Mouse (Mus musculus): ENCODE measurements around the gene Ppp2r5c.

The Ppp2r5c gene

GRCm38 (mm10) chr12:110438367-110438973, 8.4 kb upstream of the Ppp2r5c start:
- intact Hi-C loops (cut with DNase I) = no loop called here

DNA sequence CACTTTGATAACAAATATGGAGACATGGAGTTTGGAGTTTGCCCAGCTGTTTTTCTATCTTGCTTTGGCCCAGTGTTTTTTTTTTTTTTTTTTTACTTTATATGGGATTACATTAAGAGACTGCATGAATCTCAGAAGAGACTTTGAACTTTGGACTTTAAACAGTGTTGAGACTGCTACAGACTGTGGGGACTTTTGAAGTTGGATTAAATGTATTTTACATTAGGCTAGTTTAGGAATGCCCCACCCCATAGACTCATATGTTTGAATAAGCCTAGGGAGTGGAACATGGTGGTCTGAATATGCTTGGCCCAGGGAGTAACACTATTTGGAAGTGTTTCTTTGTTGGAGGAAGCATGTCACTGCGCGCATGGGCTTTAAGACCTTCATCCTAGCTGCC, 4.7 kb upstream of the Ppp2r5c start:
- intact Hi-C loops (cut with DNase I) = loop anchor here (10.0 kb wide), 1 partner anchor 403 kb away; the partner anchor contains the start of gene Mok

DNA sequence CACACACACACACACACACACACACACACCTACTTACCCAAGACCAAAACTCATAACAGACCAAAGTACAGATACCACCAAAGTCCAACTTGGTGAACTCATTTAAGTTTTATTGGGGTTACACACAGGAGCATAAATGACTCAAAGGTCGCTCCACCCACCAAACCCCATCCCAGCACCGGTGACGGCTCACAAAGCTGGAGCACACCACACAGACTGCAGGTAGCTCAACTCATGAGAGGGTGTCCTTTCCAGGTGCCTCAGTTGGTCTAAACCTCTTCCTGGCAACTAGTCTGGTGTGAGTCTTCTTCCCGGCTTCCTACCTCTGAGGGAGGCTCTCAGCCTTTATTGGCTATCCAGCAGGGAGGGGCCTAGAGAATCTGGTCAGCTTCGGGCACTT, 2.4 kb upstream of the Ppp2r5c start:
- intact Hi-C loops (cut with DNase I) = loop anchor here (10.0 kb wide), 1 partner anchor 400 kb away; the partner anchor contains the start of gene Mok

GRCm38 (mm10) chr12:110445775-110446174, 1.1 kb upstream of the Ppp2r5c start:
- intact Hi-C loops (cut with DNase I) = loop anchor here (10.0 kb wide), 1 partner anchor 399 kb away; the partner anchor contains the start of gene Mok

GRCm38 (mm10) chr12:110447306-110447705, 386 bp downstream of the Ppp2r5c start:
- intact Hi-C loops (cut with DNase I) = loop anchor here (10.0 kb wide), 1 partner anchor 397 kb away; the partner anchor contains the start of gene Mok

- intact Hi-C loops (cut with DNase I) = loop anchor here (10.0 kb wide), 1 partner anchor 396 kb away; the partner anchor contains the start of gene Mok
These were observed 1.8 kb downstream of the Ppp2r5c start for GRCm38 (mm10) chr12:110448767-110449166.

- intact Hi-C loops (cut with DNase I) = loop anchor here (5.0 to 10.0 kb wide), 3 partner anchors 98 to 251 kb away; partner anchors contain the start of gene Hsp90aa1
These were observed 7.3 kb downstream of the Ppp2r5c start for GRCm38 (mm10) chr12:110454223-110454622.

- intact Hi-C loops (cut with DNase I) = loop anchor here (10.0 kb wide), 1 partner anchor 249 kb away; the partner anchor contains the start of gene Hsp90aa1
These were observed 9.1 kb downstream of the Ppp2r5c start for GRCm38 (mm10) chr12:110456024-110456423.

DNA sequence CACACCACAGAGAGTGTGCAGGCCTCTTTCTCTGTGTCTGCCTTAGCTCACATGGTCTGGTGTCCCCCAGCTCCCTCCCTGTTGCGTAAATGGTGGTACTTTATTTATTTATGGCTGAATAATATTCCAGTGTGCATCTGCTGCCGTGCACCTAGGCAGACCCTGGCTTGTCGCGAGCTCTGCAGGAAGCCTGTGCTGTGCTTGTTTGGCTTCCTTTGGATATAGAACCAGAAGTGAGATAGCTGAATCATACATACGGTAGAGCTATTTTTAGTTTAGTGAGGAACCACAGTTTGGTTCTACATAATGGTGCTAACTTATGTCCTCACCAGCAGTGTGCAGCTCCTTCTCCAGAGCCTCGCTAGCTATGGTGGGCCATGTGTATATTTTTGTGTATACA, 11.7 kb downstream of the Ppp2r5c start:
- intact Hi-C loops (cut with DNase I) = loop anchor here (10.0 kb wide), 1 partner anchor 246 kb away; the partner anchor contains the start of gene Hsp90aa1

DNA sequence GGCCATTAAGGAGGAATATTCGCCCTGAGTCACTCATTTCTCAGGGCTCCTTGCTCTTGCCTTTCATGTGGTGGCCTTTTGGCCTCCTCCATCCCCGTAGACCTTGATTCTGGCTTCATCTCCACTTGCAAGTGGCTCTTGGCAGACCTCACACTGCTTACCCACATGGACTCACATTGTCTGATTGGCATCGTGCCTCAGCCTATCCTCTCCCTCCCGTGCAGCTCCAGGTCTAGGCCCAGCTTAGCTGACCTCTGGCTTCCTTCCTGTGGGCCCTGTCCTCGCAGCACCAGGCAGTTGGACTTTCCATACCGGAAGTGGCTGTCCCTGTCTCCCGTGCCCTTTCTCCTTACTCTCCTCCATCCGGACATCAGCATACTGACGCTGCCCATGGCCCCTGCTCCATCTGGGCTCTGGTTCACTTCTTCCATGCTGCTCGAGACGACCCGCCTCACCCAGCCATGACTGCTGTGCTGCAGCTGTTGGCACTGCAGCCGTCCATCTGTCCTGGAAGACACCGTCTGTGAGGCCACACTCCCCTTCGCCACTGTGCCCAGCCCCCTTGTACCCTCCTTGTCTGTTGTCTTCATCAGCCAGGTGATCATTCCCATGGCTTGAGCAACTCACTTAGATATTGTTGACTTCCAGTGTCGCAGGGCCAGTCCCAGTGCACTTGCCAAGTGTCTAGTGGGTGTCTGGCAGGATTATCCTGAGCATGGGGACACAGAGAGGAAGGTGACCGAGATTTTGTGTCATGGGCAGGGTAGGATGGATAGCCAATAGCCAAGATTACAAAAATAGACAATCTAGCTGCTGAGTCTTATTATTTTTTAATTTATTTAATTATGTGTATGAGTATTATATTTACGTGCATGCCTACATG, 13.7 kb downstream of the Ppp2r5c start:
- intact Hi-C loops (cut with DNase I) = no loop called here

DNA sequence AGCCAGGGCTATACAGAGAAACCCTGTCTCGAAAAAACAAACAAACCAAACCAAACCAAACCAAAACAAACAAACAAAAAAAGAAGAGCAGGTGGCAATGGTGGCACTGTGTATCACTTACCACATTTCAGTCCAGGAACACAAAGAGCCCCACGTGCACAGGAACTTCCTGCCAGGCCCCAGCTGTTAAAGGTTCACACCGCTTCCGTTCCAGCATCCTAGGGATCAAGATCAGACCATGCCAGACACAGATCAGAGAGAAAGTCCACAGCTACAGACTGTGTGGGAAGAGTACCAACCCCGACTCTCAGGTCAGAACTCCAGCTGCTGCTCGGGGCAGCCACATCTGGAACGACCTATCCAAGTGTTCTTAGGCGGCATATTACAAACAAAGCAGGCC, 16.8 kb downstream of the Ppp2r5c start:
- intact Hi-C loops (cut with DNase I) = no loop called here

- intact Hi-C loops (cut with DNase I) = no loop called here
These were observed 24.5 kb downstream of the Ppp2r5c start for GRCm38 (mm10) chr12:110471426-110471825.

- intact Hi-C loops (cut with DNase I) = no loop called here
These were observed 25.3 kb downstream of the Ppp2r5c start for GRCm38 (mm10) chr12:110472247-110472646.

DNA sequence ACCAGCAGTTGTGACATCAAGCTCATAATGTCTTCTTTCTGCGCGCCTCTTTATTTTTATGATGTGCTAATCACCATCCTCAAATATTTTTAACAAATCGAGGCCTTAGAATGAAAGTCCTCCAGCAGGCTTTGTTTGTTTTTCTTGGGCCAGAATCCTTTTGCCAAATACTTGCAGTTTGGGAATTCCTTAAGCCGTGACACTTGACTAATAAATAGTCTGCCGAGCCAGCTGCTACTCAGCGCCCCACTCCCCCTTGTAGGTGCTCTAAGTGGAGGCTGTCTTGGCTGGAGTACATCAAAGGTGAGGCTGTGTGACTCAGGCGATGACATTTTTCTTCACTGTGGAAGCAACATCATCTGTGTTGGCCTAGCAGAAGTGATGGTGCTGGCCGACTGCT, 27.6 kb downstream of the Ppp2r5c start:
- intact Hi-C loops (cut with DNase I) = no loop called here

- intact Hi-C loops (cut with DNase I) = no loop called here
These were observed 29.6 kb downstream of the Ppp2r5c start for GRCm38 (mm10) chr12:110476561-110476960.

DNA sequence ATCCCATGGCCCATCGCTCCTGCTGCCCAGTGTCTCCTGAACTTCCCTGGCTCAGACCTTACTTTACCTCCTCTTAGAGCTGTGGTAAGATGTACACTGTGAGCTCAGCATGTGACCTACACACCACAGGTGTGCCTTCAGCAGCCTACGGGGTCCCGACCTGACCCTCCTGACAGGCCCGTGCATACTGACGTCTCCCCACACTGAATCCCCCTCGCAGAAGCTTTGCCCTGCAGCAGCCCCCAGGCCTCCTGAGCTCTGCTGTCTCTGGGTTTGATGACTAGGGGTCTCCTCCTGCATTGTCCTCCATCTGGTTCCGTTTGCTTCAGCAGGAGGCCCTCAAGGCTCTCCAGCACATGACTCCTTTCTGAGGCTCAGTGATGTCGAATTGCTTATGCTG, 31.0 kb downstream of the Ppp2r5c start:
- intact Hi-C loops (cut with DNase I) = no loop called here

- intact Hi-C loops (cut with DNase I) = no loop called here
These were observed 31.7 kb downstream of the Ppp2r5c start for GRCm38 (mm10) chr12:110478601-110479008.

- intact Hi-C loops (cut with DNase I) = no loop called here
These were observed 32.3 kb downstream of the Ppp2r5c start for GRCm38 (mm10) chr12:110479268-110479667.

- intact Hi-C loops (cut with DNase I) = no loop called here
These were observed 33.8 kb downstream of the Ppp2r5c start for GRCm38 (mm10) chr12:110480701-110481100.

DNA sequence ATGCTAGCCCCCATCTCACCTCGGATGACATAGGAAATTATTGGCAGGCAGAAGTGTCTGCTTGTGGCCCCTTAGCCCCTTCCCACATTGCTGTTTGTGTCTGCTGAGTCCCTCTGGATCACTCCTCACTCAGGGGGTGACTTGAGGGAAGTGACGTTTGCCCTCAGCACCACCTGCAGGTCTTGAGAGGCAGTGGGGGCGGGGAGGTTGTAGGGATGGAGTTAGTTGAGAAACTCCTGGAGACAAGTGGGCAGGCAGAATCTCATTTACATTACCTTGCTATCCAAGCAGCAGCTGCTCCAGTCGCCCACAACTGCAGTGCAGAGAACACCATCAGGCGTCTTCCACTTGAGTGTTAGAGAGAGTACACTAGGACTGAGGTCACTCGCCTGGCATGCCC, 36.8 kb downstream of the Ppp2r5c start:
- intact Hi-C loops (cut with DNase I) = no loop called here

DNA sequence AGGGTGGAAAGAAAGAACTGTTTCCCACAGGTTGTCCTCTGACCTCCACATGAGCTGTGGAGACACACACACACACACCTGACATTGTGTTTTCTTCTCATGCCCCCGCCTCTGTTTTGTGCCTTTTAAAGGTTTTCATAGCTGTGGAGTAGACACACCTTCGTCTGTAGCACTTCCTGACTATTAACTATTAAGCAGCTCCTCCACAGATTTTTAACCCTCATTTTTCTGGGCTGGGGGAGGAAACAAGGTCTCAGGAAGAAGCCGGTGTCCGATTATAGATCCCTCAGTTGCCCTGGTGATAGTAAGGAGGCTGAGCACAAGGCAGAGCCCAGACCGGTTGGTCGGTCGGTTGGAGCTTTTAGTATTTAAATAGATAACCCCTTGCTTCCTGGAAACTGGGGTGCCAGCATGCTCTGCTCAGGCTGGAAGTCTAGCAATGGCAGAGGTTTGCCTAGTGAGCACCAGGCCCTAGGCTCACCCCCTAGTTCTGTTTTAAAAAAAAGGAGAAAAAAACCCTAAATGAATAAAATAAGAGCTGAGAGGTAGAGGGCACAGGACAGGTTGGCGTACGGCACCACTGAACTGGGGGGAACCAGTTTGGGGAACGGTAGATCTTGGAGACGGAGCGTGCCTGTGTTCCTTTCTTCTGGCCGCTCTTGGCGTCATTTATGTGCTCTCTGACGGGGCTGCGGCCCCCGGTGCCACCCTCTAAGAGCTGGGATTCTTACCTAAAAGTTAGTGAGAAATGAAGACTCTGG, 38.1 kb downstream of the Ppp2r5c start:
- intact Hi-C loops (cut with DNase I) = no loop called here
